Mouse (Mus musculus): ENCODE data around the gene Timp2. TPM values are rescaled to one million over a fixed set of nuclear protein-coding genes. Genes with fewer than 3 reads are reported as not detected.

Gene Timp2
- polyA plus RNA-seq, 1 experiment from 2014 or later = 84.6 TPM

- peaks cover 31% of the 10 kb centered on the region for H3K4me1 ChIP-seq (ENCODE audit: insufficient read depth, low read length)
- H3K36me3 ChIP-seq (ENCODE audit: insufficient read depth, low read length) = peaks cover 13% of the 10 kb centered on the region; the same call in 1 of the 2 replicates
- no peak for ATAC-seq (ENCODE audit: low FRiP score, low TSS enrichment)
- WGBS = 90% methylated on average over 5 of the region's 5 CpGs
- H3K4me2 ChIP-seq (replicated peaks; ENCODE audit: low read depth, low read length) = no peak overlapping the region
- H3K4me3 ChIP-seq (ENCODE audit: low read length) = no peak overlapping the region
- H3K27ac ChIP-seq (ENCODE audit: low read length) = no peak overlapping the region
- H3K9ac ChIP-seq (replicated peaks; ENCODE audit: low read length) = no peak overlapping the region
- no peaks in the 10 kb centered on the region for H3K27me3 ChIP-seq (ENCODE audit: insufficient read depth, low read length)
- H3K9me3 ChIP-seq (ENCODE audit: low read length) = no peaks in the 10 kb centered on the region
These were observed 26.6 kb downstream of the Timp2 start for GRCm38 (mm10) chr11:118328947-118329346.

GRCm38 (mm10) chr11:118328511-118328910 lies 27.0 kb downstream of the Timp2 start:
- Histone ChIP-seq H3K4me1 (ENCODE audit: insufficient read depth, low read length) (peaks cover 27% of the 10 kb centered on the region), H3K4me2 (replicated peaks; ENCODE audit: low read depth, low read length) (no peak overlapping the region), H3K27ac (ENCODE audit: low read length) (no peak overlapping the region), H3K27me3 (ENCODE audit: insufficient read depth, low read length) (no peaks in the 10 kb centered on the region), H3K4me3 (ENCODE audit: low read length) (no peak overlapping the region), H3K9me3 (ENCODE audit: low read length) (no peaks in the 10 kb centered on the region), H3K36me3 (ENCODE audit: insufficient read depth, low read length) (peaks cover 13% of the 10 kb centered on the region; the same call in 1 of the 2 replicates), H3K9ac (replicated peaks; ENCODE audit: low read length) (no peak overlapping the region)
- ATAC-seq (ENCODE audit: low FRiP score, low TSS enrichment) = no peak
- WGBS = 93% methylated on average over 6 of the region's 6 CpGs

GRCm38 (mm10) chr11:118326991-118327971 lies 28.3 kb downstream of the Timp2 start:
- Histone ChIP-seq H3K9ac (replicated peaks; ENCODE audit: low read length) (no peak overlapping the region), H3K4me2 (replicated peaks; ENCODE audit: low read depth, low read length) (no peak overlapping the region), H3K4me1 (ENCODE audit: insufficient read depth, low read length) (peaks cover 25% of the 10 kb centered on the region), H3K36me3 (ENCODE audit: insufficient read depth, low read length) (0 out of 2 replicates have a peak, but pooled peaks cover 10% of the 10 kb centered on the region), H3K27ac (ENCODE audit: low read length) (peak overlapping the region; percentile 48), H3K27me3 (ENCODE audit: insufficient read depth, low read length) (no peaks in the 10 kb centered on the region), H3K9me3 (ENCODE audit: low read length) (no peaks in the 10 kb centered on the region), H3K4me3 (ENCODE audit: low read length) (no peak overlapping the region)
- peak; percentile 32 for ATAC-seq (ENCODE audit: low FRiP score, low TSS enrichment)
- WGBS = 57% methylated on average over 24 of the region's 24 CpGs

GRCm38 (mm10) chr11:118326491-118326890 lies 29.0 kb downstream of the Timp2 start:
- no peaks in the 10 kb centered on the region for H3K27me3 ChIP-seq (ENCODE audit: insufficient read depth, low read length)
- no peaks in the 10 kb centered on the region for H3K9me3 ChIP-seq (ENCODE audit: low read length)
- H3K4me2 ChIP-seq (replicated peaks; ENCODE audit: low read depth, low read length) = no peak overlapping the region
- 92% methylated on average over 4 of the region's 4 CpGs for WGBS
- H3K4me3 ChIP-seq (ENCODE audit: low read length) = no peak overlapping the region
- H3K4me1 ChIP-seq (ENCODE audit: insufficient read depth, low read length) = peaks cover 33% of the 10 kb centered on the region
- 0 out of 2 replicates have a peak, but pooled peaks cover 10% of the 10 kb centered on the region for H3K36me3 ChIP-seq (ENCODE audit: insufficient read depth, low read length)
- ATAC-seq (ENCODE audit: low FRiP score, low TSS enrichment) = no peak
- H3K9ac ChIP-seq (replicated peaks; ENCODE audit: low read length) = no peak overlapping the region
- H3K27ac ChIP-seq (ENCODE audit: low read length) = no peak overlapping the region

GRCm38 (mm10) chr11:118324541-118324940 lies 31.0 kb downstream of the Timp2 start:
- ATAC-seq (ENCODE audit: low FRiP score, low TSS enrichment) = no peak
- 75% methylated on average over 5 of the region's 5 CpGs for WGBS
- H3K9ac ChIP-seq (replicated peaks; ENCODE audit: low read length) = no peak overlapping the region
- no peak overlapping the region for H3K4me3 ChIP-seq (ENCODE audit: low read length)
- no peak overlapping the region for H3K27ac ChIP-seq (ENCODE audit: low read length)
- no peak overlapping the region for H3K4me2 ChIP-seq (replicated peaks; ENCODE audit: low read depth, low read length)
- H3K36me3 ChIP-seq (ENCODE audit: insufficient read depth, low read length) = peaks cover 4% of the 10 kb centered on the region
- peaks cover 38% of the 10 kb centered on the region for H3K4me1 ChIP-seq (ENCODE audit: insufficient read depth, low read length)
- H3K27me3 ChIP-seq (ENCODE audit: insufficient read depth, low read length) = no peaks in the 10 kb centered on the region
- no peaks in the 10 kb centered on the region for H3K9me3 ChIP-seq (ENCODE audit: low read length)

GRCm38 (mm10) chr11:118323974-118324373 lies 31.6 kb downstream of the Timp2 start:
- Histone ChIP-seq H3K36me3 (ENCODE audit: insufficient read depth, low read length) (peaks cover 10% of the 10 kb centered on the region), H3K4me1 (ENCODE audit: insufficient read depth, low read length) (peaks cover 38% of the 10 kb centered on the region), H3K4me2 (replicated peaks; ENCODE audit: low read depth, low read length) (no peak overlapping the region), H3K4me3 (ENCODE audit: low read length) (no peak overlapping the region), H3K9ac (replicated peaks; ENCODE audit: low read length) (no peak overlapping the region), H3K9me3 (ENCODE audit: low read length) (no peaks in the 10 kb centered on the region), H3K27ac (ENCODE audit: low read length) (no peak overlapping the region), H3K27me3 (ENCODE audit: insufficient read depth, low read length) (no peaks in the 10 kb centered on the region)
- 75% methylated on average over 5 of the region's 5 CpGs for WGBS
- no peak for ATAC-seq (ENCODE audit: low FRiP score, low TSS enrichment)

- ATAC-seq (ENCODE audit: low FRiP score, low TSS enrichment) = no peak
- Histone ChIP-seq H3K4me3 (ENCODE audit: low read length) (no peak overlapping the region), H3K4me2 (replicated peaks; ENCODE audit: low read depth, low read length) (no peak overlapping the region), H3K27ac (ENCODE audit: low read length) (no peak overlapping the region; the same call in 1 of the 2 replicates), H3K4me1 (ENCODE audit: insufficient read depth, low read length) (peaks cover 34% of the 10 kb centered on the region), H3K9ac (replicated peaks; ENCODE audit: low read length) (no peak overlapping the region), H3K36me3 (ENCODE audit: insufficient read depth, low read length) (peaks cover 12% of the 10 kb centered on the region), H3K9me3 (ENCODE audit: low read length) (no peaks in the 10 kb centered on the region), H3K27me3 (ENCODE audit: insufficient read depth, low read length) (no peaks in the 10 kb centered on the region)
- WGBS = 53% methylated on average over 3 of the region's 3 CpGs
These were observed 32.9 kb downstream of the Timp2 start for GRCm38 (mm10) chr11:118322647-118323046.

- Histone ChIP-seq H3K4me2 (replicated peaks; ENCODE audit: low read depth, low read length) (no peak overlapping the region), H3K4me3 (ENCODE audit: low read length) (no peak overlapping the region), H3K4me1 (ENCODE audit: insufficient read depth, low read length) (peaks cover 27% of the 10 kb centered on the region), H3K36me3 (ENCODE audit: insufficient read depth, low read length) (peaks cover 13% of the 10 kb centered on the region), H3K27ac (ENCODE audit: low read length) (peak overlapping the region; percentile 84), H3K27me3 (ENCODE audit: insufficient read depth, low read length) (no peaks in the 10 kb centered on the region), H3K9me3 (ENCODE audit: low read length) (no peaks in the 10 kb centered on the region), H3K9ac (replicated peaks; ENCODE audit: low read length) (no peak overlapping the region)
- 37% methylated on average over 4 of the region's 4 CpGs for WGBS
- peak; percentile 90 for ATAC-seq (ENCODE audit: low FRiP score, low TSS enrichment)
These were observed 33.6 kb downstream of the Timp2 start for GRCm38 (mm10) chr11:118321971-118322370.

- no peak overlapping the region for H3K9ac ChIP-seq (replicated peaks; ENCODE audit: low read length)
- WGBS = 42% methylated on average over 7 of the region's 7 CpGs
- peaks cover 22% of the 10 kb centered on the region for H3K4me1 ChIP-seq (ENCODE audit: insufficient read depth, low read length)
- no peaks in the 10 kb centered on the region for H3K9me3 ChIP-seq (ENCODE audit: low read length)
- peak; percentile 55; the same call in 1 of the 2 replicates for ATAC-seq (ENCODE audit: low FRiP score, low TSS enrichment)
- H3K4me2 ChIP-seq (replicated peaks; ENCODE audit: low read depth, low read length) = no peak overlapping the region
- no peak overlapping the region for H3K4me3 ChIP-seq (ENCODE audit: low read length)
- H3K27ac ChIP-seq (ENCODE audit: low read length) = peak overlapping the region; percentile 84
- no peaks in the 10 kb centered on the region for H3K27me3 ChIP-seq (ENCODE audit: insufficient read depth, low read length)
- peaks cover 16% of the 10 kb centered on the region for H3K36me3 ChIP-seq (ENCODE audit: insufficient read depth, low read length)
These were observed 34.0 kb downstream of the Timp2 start for GRCm38 (mm10) chr11:118321500-118321899.

GRCm38 (mm10) chr11:118318678-118319077 lies 36.9 kb downstream of the Timp2 start:
- Histone ChIP-seq H3K9me3 (ENCODE audit: low read length) (no peaks in the 10 kb centered on the region), H3K27me3 (ENCODE audit: insufficient read depth, low read length) (no peaks in the 10 kb centered on the region), H3K36me3 (ENCODE audit: insufficient read depth, low read length) (peaks cover 33% of the 10 kb centered on the region), H3K27ac (ENCODE audit: low read length) (no peak overlapping the region), H3K4me3 (ENCODE audit: low read length) (no peak overlapping the region), H3K4me2 (replicated peaks; ENCODE audit: low read depth, low read length) (no peak overlapping the region), H3K4me1 (ENCODE audit: insufficient read depth, low read length) (peaks cover 14% of the 10 kb centered on the region), H3K9ac (replicated peaks; ENCODE audit: low read length) (no peak overlapping the region)
- no peak for ATAC-seq (ENCODE audit: low FRiP score, low TSS enrichment)
- 57% methylated on average over 5 of the region's 5 CpGs for whole genome bisulfite sequencing

Data from kidney, embryonic 16.5 days (tissue).